Mouse (Mus musculus) E14TG2a.4 (cell line): ENCODE results near the gene Slc29a1.

Source experiments
- CTCF ChIP-seq: conservative IDR thresholded peaks from 2 replicates; pipeline ENCODE4 v1.5.1; 2014; ENCODE audit warnings: low read length
- NANOG ChIP-seq: IDR thresholded peaks from 2 replicates; pipeline ENCODE4 v1.6.1; 2014; ENCODE audit warnings: borderline replicate concordance, low read length, mixed read lengths
- POU5F1 ChIP-seq: IDR thresholded peaks from 2 replicates; pipeline ENCODE4 v1.6.1; 2014; ENCODE audit warnings: low read length, borderline replicate concordance

DNA sequence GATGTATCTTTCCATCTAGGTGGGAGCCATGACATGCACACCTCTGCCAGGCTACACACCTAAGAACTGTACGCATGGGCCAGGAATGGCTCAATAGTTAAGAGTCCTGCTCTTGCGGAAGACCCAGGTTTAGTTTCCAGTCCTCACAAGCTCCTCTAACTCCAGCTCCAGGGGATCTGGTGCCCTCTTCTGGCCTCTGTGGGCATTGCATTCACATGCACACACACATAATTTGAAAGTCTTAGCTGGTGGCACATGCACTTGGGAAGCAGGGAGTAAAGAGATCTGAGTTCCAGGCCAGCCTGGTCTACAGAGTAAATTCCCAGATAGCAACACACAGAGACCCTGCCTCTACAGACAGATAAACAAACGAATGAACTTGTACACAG lies 13.0 kb downstream of the Slc29a1 start:
- TF ChIP-seq CTCF (peak; percentile 86), NANOG (no peak), POU5F1 (no peak)
